Mouse (Mus musculus): ENCODE results near the gene Miga2.

DNA sequence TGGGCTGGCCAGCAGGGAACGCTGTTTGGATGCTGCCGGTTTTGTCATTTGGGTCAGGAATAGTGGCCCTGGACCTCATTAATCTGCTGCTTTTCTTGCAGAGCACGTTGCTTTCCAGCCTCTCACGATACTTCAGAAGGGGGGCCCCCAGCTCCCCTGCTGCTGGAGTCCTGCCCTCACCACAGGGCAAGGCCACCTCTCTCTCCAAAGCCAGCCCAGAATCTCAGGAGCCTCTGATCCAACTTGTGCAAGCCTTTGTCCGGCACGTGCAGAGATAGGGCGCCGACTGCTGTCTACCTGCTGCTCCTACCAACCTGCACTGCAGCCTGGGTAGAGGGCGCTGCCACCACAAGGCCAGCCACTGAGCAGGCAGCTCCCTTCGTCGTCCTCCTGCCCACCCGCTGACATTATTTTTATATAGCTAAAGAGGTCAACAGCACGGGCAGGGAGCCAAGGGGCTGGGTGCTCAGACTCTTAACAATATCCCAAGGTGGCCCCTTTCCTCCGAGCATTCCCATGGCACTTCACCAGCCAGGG lies 20.4 kb upstream of the Miga2 start:
- TF ChIP-seq CTCF (IDR thresholded peaks at IDR 0.05; ENCODE audit: insufficient read depth, low read depth, low read length) (no peak), POLR2A (IDR thresholded peaks at IDR 0.05; ENCODE audit: insufficient read depth, low read depth, low read length) (no peak)

Data from olfactory bulb, adult 2 months (tissue).